Mouse (Mus musculus) midbrain, embryonic 16.5 days (tissue): ENCODE results near the gene Cpne7. TPM values are rescaled to one million over a fixed set of nuclear protein-coding genes. Genes with fewer than 3 reads are reported as not detected.

ENCODE experiments used
- ATAC-seq: fragments of 200-750 bp; cut with Nextera tagmentation; 2 replicates; pipeline ENCODE4 v1.8.0; 2017; ENCODE audit warnings: moderate TSS enrichment
- H3K27ac ChIP-seq: fragments of 300-500 bp; sonication (generic); 2 replicates; pipeline ENCODE4 v1.5.1; 2014; ENCODE audit warnings: mild to moderate bottlenecking, low read length, mixed read lengths
- H3K27me3 ChIP-seq: fragments of 300-500 bp; sonication (generic); 2 replicates; pipeline ENCODE4 v1.6.1; 2014; ENCODE audit warnings: low read depth, low read length, mixed read lengths; ENCODE audit not compliant: control insufficient read depth, insufficient read depth
- H3K36me3 ChIP-seq: fragments of 300-500 bp; sonication (generic); 2 replicates; pipeline ENCODE4 v1.6.1; 2014; ENCODE audit warnings: mild to moderate bottlenecking, low read length, moderate library complexity, mixed read lengths; ENCODE audit not compliant: control insufficient read depth, insufficient read depth
- H3K4me1 ChIP-seq: fragments of 300-500 bp; sonication (generic); 2 replicates; pipeline ENCODE4 v1.6.1; 2014; ENCODE audit warnings: mild to moderate bottlenecking, low read length, mixed read lengths; ENCODE audit not compliant: control insufficient read depth, insufficient read depth
- H3K4me2 ChIP-seq: fragments of 300-500 bp; sonication (generic); 2 replicates; pipeline ENCODE4 v1.6.1; 2014; ENCODE audit warnings: mild to moderate bottlenecking, low read length, mixed read lengths
- H3K4me3 ChIP-seq: fragments of 300-500 bp; sonication (generic); 2 replicates; pipeline ENCODE4 v1.5.1; 2014; ENCODE audit warnings: low read depth, mild to moderate bottlenecking, low read length, moderate library complexity, mixed read lengths
- H3K9ac ChIP-seq: fragments of 300-500 bp; sonication (generic); 2 replicates; pipeline ENCODE4 v1.6.1; 2014; ENCODE audit warnings: low read depth, low read length, mixed read lengths
- H3K9me3 ChIP-seq: fragments of 300-500 bp; sonication (generic); replicated peaks from 2 replicates; pipeline ENCODE4 v1.6.1; 2014; ENCODE audit warnings: mild to moderate bottlenecking, low read length, mixed read lengths; ENCODE audit not compliant: control insufficient read depth, poor library complexity, severe bottlenecking
- WGBS: fragments of 180-500 bp; shearing (Covaris S2); extraction: QIAGEN DNeasy Blood & Tissue Kit; methylation state at CpG from one replicate; pipeline ENCODE4 v1.1.7; 2014; 5-methylcytosine and 5-hydroxymethylcytosine counted together
- polyA plus RNA-seq: library from polyadenylated mRNA; unstranded; fragments of >200 nt; fragmentation: Nextera tagmentation; extraction: Ambion mirVana; gene quantifications from 2 replicates; pipeline ENCODE4 v1.2.1, GENCODE M21; 2015

Gene Cpne7
- polyA plus RNA-seq, 1 experiment from 2014 or later, result 17.1 TPM

DNA sequence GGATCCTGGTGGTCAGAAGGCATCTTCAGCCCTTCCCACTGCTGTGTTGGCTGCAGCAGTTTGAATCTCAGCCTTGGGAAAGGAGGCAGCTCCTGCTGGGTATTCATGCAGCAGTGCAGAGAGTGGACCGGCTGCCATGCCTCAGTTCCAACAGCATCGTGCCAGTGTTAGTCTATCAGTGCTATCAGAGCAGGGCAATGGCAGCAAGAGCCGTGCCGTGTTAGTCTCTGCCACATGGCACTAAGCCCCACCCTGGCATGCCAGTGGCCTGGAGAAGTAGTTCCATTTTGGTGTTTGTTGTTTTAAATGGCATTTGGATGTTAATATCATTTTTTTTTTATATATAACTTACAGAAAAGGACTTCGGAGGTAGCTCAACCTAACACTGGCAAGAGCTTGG lies 8.2 kb upstream of the Cpne7 start:
- Histone ChIP-seq H3K4me3 (no peak overlapping the region), H3K4me2 (no peak overlapping the region), H3K9ac (no peak overlapping the region), H3K27me3 (no peaks in the 10 kb centered on the region), H3K4me1 (peaks cover 3% of the 10 kb centered on the region), H3K9me3 (no peaks in the 10 kb centered on the region), H3K36me3 (peaks cover 10% of the 10 kb centered on the region), H3K27ac (no peak overlapping the region)
- 81% methylated on average over 5 of the region's 5 CpGs for WGBS
- ATAC-seq, result no peak

DNA sequence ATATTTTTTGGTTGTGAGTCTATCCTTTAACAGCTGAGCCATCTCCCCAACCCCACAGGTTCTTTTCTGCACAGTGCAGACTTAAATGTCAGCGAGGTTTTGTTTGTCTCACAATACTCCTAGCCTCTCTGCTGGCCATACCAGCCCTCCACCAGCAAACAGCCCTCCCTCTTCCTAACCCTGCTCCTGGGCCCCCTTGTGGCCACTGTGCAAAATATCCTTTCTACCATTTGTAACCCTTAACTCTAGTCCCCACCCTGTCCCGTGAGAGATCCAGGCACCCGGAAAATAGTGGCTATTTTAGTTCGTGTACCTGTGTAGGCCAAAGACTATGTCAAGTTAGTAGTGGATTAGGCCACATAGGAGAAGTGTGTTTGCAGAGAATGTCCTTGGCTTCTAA lies 6.5 kb upstream of the Cpne7 start:
- ATAC-seq, result no peak

DNA sequence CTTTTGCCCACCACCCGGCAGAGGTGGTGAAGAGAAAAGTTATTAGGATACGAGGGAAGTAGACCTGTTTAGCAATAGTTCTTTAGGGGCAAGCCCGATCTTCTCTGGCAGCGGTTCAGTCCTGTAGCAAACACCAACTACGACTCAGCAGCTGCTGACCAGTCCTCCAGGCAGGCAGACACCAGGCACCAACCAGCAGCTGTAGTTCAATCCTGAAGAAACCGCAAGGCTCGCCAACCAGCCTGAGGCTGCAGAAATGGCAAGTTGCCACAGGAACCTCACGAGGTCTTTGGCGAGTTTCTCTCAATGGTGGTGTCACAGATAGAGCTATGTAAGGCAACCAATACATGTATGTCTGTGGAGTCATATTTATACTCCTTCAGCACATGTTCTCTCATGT lies 4.3 kb upstream of the Cpne7 start:
- H3K27ac ChIP-seq, result no peak overlapping the region
- no peaks in the 10 kb centered on the region for H3K9me3 ChIP-seq
- no peak overlapping the region for H3K9ac ChIP-seq
- H3K4me3 ChIP-seq, result no peak overlapping the region
- peaks cover 14% of the 10 kb centered on the region for H3K27me3 ChIP-seq
- ATAC-seq, result no peak
- 83% methylated on average over 9 of the region's 9 CpGs for WGBS
- peaks cover 6% of the 10 kb centered on the region; the same call in 1 of the 2 replicates for H3K4me1 ChIP-seq
- H3K36me3 ChIP-seq, result no peaks in the 10 kb centered on the region
- no peak overlapping the region for H3K4me2 ChIP-seq

More for the DNA sequence above, 6.5 kb upstream of the Cpne7 start:
- no peak overlapping the region for H3K9ac ChIP-seq
- WGBS, result 12% methylated on average over 4 of the region's 4 CpGs
- peaks cover 1% of the 10 kb centered on the region for H3K27me3 ChIP-seq
- H3K27ac ChIP-seq, result no peak overlapping the region
- no peaks in the 10 kb centered on the region for H3K36me3 ChIP-seq
- H3K4me2 ChIP-seq, result no peak overlapping the region
- no peak overlapping the region for H3K4me3 ChIP-seq
- H3K4me1 ChIP-seq, result no peaks in the 10 kb centered on the region
- no peaks in the 10 kb centered on the region for H3K9me3 ChIP-seq

DNA sequence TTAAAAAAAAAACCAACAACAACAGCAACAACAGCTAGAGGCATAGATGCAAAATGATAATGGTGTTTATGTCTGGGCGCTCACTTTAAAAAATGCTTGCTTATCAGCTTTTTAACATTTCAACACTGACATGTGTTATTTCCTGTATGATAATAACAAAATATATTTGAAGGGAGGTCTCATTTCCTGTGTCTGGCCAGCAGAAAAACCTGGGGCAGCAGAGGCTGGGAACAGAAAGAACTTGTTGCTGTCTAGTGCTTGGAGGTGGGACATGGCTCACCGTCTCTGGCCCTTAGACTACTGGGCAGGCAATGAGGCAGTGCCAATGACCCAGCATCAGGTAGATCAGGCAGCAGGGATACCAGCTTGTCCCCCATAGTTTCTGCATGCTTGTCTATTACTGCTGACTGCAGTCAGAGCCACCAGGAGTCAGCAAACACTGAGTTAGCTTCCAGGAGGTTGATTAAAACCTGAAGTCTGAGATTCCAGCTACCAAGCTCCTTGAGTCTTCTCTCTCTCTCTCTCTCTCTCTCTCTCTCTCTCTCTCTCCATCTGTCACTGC lies 3.2 kb upstream of the Cpne7 start:
- H3K27ac ChIP-seq, result no peak overlapping the region
- no peaks in the 10 kb centered on the region for H3K9me3 ChIP-seq
- no peak overlapping the region for H3K4me2 ChIP-seq
- H3K36me3 ChIP-seq, result no peaks in the 10 kb centered on the region
- ATAC-seq, result no peak
- 71% methylated on average over 2 of the region's 2 CpGs for WGBS
- H3K27me3 ChIP-seq, result peaks cover 24% of the 10 kb centered on the region
- peaks cover 8% of the 10 kb centered on the region; the same call in 1 of the 2 replicates for H3K4me1 ChIP-seq
- H3K4me3 ChIP-seq, result no peak overlapping the region
- no peak overlapping the region for H3K9ac ChIP-seq

DNA sequence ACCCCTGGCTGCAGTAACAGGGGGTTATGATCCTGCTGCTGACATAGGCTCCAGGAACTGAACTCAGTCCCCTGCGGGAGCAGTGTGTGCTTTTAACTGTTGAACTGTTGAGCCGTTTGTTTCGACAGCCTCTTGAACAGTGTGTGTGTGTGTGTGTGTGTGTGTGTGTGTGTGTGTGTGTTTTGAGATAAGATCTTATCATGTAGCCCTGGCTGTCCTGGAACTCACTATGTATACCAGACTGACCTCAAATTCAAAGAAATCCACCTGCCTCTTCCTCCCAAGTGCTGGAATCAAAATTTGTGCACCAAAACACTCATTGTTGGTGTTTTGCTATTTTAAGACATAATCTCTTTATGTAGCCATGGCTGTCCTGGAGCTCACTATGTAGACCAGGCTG lies 2.5 kb upstream of the Cpne7 start:
- Histone ChIP-seq H3K4me1 (peaks cover 8% of the 10 kb centered on the region; the same call in 1 of the 2 replicates), H3K27me3 (peaks cover 31% of the 10 kb centered on the region), H3K27ac (no peak overlapping the region), H3K4me3 (no peak overlapping the region), H3K9ac (no peak overlapping the region), H3K4me2 (no peak overlapping the region), H3K9me3 (no peaks in the 10 kb centered on the region), H3K36me3 (no peaks in the 10 kb centered on the region)
- no peak for ATAC-seq
- 51% methylated on average over 3 of the region's 3 CpGs for WGBS

DNA sequence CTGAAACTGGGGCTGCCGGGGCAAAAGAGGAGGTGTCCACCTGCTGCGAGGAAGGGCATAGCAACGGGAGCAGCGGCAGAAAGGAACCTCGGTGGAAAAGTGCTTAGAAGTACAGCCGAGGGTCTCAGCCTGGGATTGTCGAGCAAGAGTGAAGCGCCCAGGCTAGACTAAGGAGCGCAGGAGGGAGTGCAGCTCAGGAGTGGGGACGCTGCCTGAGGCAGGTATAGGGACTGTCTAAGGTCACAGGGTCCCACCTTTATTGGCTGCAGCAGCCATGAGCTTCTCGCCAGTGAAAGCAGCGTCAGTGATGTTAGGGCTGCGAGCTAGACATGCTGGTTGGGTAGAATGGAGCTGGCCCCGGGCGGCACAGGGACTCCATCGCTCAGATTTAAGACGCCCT lies 570 bp downstream of the Cpne7 start:
- Histone ChIP-seq H3K36me3 (no peaks in the 10 kb centered on the region), H3K27ac (no peak overlapping the region), H3K9ac (peak overlapping the region; percentile 70), H3K4me2 (peak overlapping the region; percentile 88), H3K9me3 (no peaks in the 10 kb centered on the region), H3K27me3 (peaks cover 32% of the 10 kb centered on the region), H3K4me1 (peaks cover 8% of the 10 kb centered on the region; the same call in 1 of the 2 replicates), H3K4me3 (peak overlapping the region; percentile 55)
- 1% methylated on average over 17 of the region's 17 CpGs for WGBS
- no peak for ATAC-seq

DNA sequence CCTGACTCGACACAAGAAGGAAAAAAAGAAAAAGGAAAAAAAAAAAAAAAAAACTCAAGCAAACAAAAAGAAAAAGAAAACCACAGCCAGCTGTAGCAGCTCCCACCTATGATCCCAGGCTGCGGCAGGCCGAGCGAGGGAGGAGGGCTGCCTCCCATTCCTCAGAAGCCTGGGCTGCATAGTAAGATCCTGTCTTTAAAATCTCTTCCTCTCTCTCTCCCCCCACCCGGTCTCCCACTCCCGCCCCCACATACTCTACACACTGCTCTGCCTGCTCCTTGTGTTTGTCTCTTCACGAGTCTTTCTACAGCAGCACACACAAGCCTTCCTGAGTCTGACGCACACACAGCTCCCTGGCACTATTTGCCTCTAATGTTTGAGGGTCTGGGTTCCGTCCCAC lies 4.9 kb downstream of the Cpne7 start:
- no peak overlapping the region for H3K4me3 ChIP-seq
- H3K27me3 ChIP-seq, result peaks cover 26% of the 10 kb centered on the region
- no peak overlapping the region for H3K4me2 ChIP-seq
- ATAC-seq, result no peak
- no peak overlapping the region for H3K27ac ChIP-seq
- no peaks in the 10 kb centered on the region for H3K36me3 ChIP-seq
- WGBS, result 75% methylated on average over 9 of the region's 9 CpGs
- peaks cover 8% of the 10 kb centered on the region; the same call in 1 of the 2 replicates for H3K4me1 ChIP-seq
- no peak overlapping the region for H3K9ac ChIP-seq
- no peaks in the 10 kb centered on the region for H3K9me3 ChIP-seq

DNA sequence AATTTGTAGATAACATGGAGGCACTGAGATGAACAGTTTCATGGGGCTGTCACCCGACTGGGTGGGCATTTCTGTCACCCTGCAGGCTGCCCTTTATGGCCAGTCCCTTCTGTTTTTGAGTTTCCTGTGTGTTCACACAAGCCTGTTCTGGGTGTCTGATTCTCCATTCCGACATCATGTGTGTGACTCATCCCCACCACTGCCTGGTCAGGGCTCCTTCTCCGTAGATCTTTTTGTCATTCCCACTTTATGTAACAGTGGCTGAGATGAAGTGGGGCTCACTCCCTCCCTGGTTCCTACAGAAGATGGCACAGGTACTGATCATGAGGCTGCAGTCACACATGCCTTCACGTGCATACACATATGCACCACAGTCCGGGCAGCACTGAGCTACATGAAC lies 5.5 kb downstream of the Cpne7 start:
- no peak overlapping the region for H3K9ac ChIP-seq
- no peaks in the 10 kb centered on the region for H3K36me3 ChIP-seq
- WGBS, result 76% methylated on average over 5 of the region's 5 CpGs
- no peak overlapping the region for H3K27ac ChIP-seq
- H3K4me2 ChIP-seq, result no peak overlapping the region
- no peaks in the 10 kb centered on the region for H3K9me3 ChIP-seq
- H3K27me3 ChIP-seq, result peaks cover 28% of the 10 kb centered on the region
- peaks cover 4% of the 10 kb centered on the region; the same call in 1 of the 2 replicates for H3K4me1 ChIP-seq
- H3K4me3 ChIP-seq, result no peak overlapping the region
- ATAC-seq, result no peak

DNA sequence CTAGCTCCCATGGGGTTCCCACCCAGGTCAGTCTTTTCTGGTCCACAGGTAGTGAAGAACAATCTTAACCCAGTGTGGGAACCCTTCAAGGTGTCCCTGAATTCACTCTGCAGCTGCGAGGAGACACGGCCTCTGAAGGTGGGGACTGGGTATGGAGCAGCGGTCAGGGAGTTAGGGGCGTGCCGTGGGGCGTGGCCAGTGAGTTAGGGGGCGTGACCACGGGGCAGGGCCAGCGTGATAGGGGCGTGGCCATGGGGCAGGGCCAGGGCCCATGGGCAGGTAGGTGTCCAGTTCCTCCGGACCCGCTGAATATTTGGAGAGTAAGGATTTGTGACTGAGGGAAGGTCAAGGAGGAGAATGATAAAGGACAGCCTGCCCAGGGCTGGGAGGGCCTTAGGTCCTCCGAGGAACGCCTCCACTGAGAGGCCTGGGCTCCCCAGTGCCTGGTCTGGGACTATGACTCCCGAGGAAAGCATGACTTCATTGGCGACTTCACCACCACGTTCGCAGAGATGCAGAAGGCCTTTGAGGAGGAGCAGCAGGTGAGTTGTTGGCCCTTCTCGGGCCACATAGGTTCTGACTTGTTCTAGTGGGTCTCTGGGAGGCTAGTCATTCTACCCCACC lies 9.1 kb downstream of the Cpne7 start:
- H3K27ac ChIP-seq, result no peak overlapping the region
- no peaks in the 10 kb centered on the region for H3K4me1 ChIP-seq
- H3K4me2 ChIP-seq, result no peak overlapping the region
- peaks cover 10% of the 10 kb centered on the region; the same call in 1 of the 2 replicates for H3K27me3 ChIP-seq
- H3K4me3 ChIP-seq, result no peak overlapping the region
- H3K9ac ChIP-seq, result no peak overlapping the region
- no peak for ATAC-seq
- no peaks in the 10 kb centered on the region for H3K9me3 ChIP-seq
- 7% methylated on average over 19 of the region's 19 CpGs for WGBS
- H3K36me3 ChIP-seq, result no peaks in the 10 kb centered on the region
